Mouse (Mus musculus) limb, embryonic 12.5 days (tissue): ENCODE results near the gene Defb28. TPM values are rescaled to one million over a fixed set of nuclear protein-coding genes. Genes with fewer than 3 reads are reported as not detected.

ENCODE experiments used
- ATAC-seq: fragments of 200-750 bp; cut with Nextera tagmentation; 2 replicates; pipeline ENCODE4 v1.8.0; 2017; ENCODE audit warnings: low read depth, moderate TSS enrichment; ENCODE audit not compliant: insufficient number of reproducible peaks, insufficient read depth, low FRiP score, low TSS enrichment
- H3K27ac ChIP-seq: fragments of 300-500 bp; sonication (generic); 2 replicates; pipeline ENCODE4 v1.5.1; 2016; ENCODE audit warnings: mild to moderate bottlenecking, moderate library complexity
- H3K27me3 ChIP-seq: fragments of 300-500 bp; sonication (generic); 2 replicates; pipeline ENCODE4 v1.6.1; 2016; ENCODE audit warnings: mild to moderate bottlenecking, moderate library complexity
- H3K36me3 ChIP-seq: fragments of 300-500 bp; sonication (generic); 2 replicates; pipeline ENCODE4 v1.6.1; 2016; ENCODE audit warnings: mild to moderate bottlenecking, moderate library complexity
- H3K4me1 ChIP-seq: fragments of 300-500 bp; sonication (generic); replicated peaks from 2 replicates; pipeline ENCODE4 v1.6.1; 2016
- H3K4me2 ChIP-seq: fragments of 300-500 bp; sonication (generic); 2 replicates; pipeline ENCODE4 v1.6.1; 2016; ENCODE audit warnings: mild to moderate bottlenecking, moderate library complexity
- H3K4me3 ChIP-seq: fragments of 300-500 bp; sonication (generic); replicated peaks from 2 replicates; pipeline ENCODE4 v1.5.1; 2016; ENCODE audit warnings: mild to moderate bottlenecking
- H3K9ac ChIP-seq: fragments of 300-500 bp; sonication (generic); replicated peaks from 2 replicates; pipeline ENCODE4 v1.6.1; 2016; ENCODE audit warnings: mild to moderate bottlenecking, moderate library complexity
- H3K9me3 ChIP-seq: fragments of 300-500 bp; sonication (generic); 2 replicates; pipeline ENCODE4 v1.6.1; 2016; ENCODE audit warnings: mild to moderate bottlenecking, moderate library complexity
- WGBS: fragments of 180-500 bp; shearing (Covaris S2); methylation state at CpG from one replicate; pipeline ENCODE4 v1.1.7; 2016; 5-methylcytosine and 5-hydroxymethylcytosine counted together
- polyA plus RNA-seq: library from polyadenylated mRNA; unstranded; fragments of >200 nt; fragmentation: Nextera tagmentation; extraction: Ambion mirVana; gene quantifications from 2 replicates; pipeline ENCODE4 v1.2.1, GENCODE M21; 2016

The Defb28 gene
- polyA plus RNA-seq, 1 experiment from 2014 or later: not detected

- H3K9me3 ChIP-seq: no peaks in the 10 kb centered on the region
- H3K27ac ChIP-seq: no peak within 1 kb of the TSS
- H3K4me3 ChIP-seq: no peak within 1 kb of the TSS
- H3K4me2 ChIP-seq: no peak within 1 kb of the TSS
- H3K27me3 ChIP-seq: 0 out of 2 replicates have a peak, but pooled peaks cover 4% of the 10 kb centered on the region
- H3K9ac ChIP-seq: no peak within 1 kb of the TSS
- no peaks in the 10 kb centered on the region for H3K4me1 ChIP-seq
- H3K36me3 ChIP-seq: no peaks in the 10 kb centered on the region
- no peak for ATAC-seq
- WGBS: 83% methylated on average over 5 of the region's 5 CpGs
Measured at GRCm38 (mm10) chr2:152569038-152569437, 51.0 kb downstream of the Defb28 start, which contains the start of gene Gm17416. TSS of gene Gm17416 (plus strand) at chr2:152569338.

- Histone ChIP-seq H3K4me1 (no peaks in the 10 kb centered on the region), H3K4me3 (no peak overlapping the region), H3K9me3 (no peaks in the 10 kb centered on the region), H3K27me3 (0 out of 2 replicates have a peak, but pooled peaks cover 4% of the 10 kb centered on the region), H3K27ac (no peak overlapping the region), H3K36me3 (no peaks in the 10 kb centered on the region), H3K4me2 (no peak overlapping the region), H3K9ac (no peak overlapping the region)
- 83% methylated on average over 4 of the region's 4 CpGs for WGBS
- ATAC-seq: no peak
Measured at GRCm38 (mm10) chr2:152569881-152570280, 51.8 kb downstream of the Defb28 start.

GRCm38 (mm10) chr2:152570313-152570712, 52.3 kb downstream of the Defb28 start:
- 91% methylated on average over 6 of the region's 6 CpGs for WGBS
- Histone ChIP-seq H3K4me2 (no peak overlapping the region), H3K4me1 (no peaks in the 10 kb centered on the region), H3K27me3 (0 out of 2 replicates have a peak, but pooled peaks cover 4% of the 10 kb centered on the region), H3K4me3 (no peak overlapping the region), H3K9ac (no peak overlapping the region), H3K27ac (no peak overlapping the region), H3K9me3 (no peaks in the 10 kb centered on the region), H3K36me3 (no peaks in the 10 kb centered on the region)
- no peak for ATAC-seq

Other genes with a start within 250 kb of the Defb28 start
- gene Tbc1d20, start 224.4 kb upstream of the Defb28 start, polyA plus RNA-seq: 42.5 and 46.1 TPM in 2 replicates
- 72.9 and 79.2 TPM in 2 replicates for gene Rbck1, start 185.6 kb upstream of the Defb28 start, polyA plus RNA-seq
- 3.0 and 3.6 TPM in 2 replicates for gene Trib3, start 174.2 kb upstream of the Defb28 start, polyA plus RNA-seq
- gene Nrsn2, start 141.6 kb upstream of the Defb28 start, polyA plus RNA-seq: 2.2 and 3.0 TPM in 2 replicates
- gene Sox12, start 120.2 kb upstream of the Defb28 start, polyA plus RNA-seq: 15.6 and 16.8 TPM in 2 replicates
- 74.1 and 76.6 TPM in 2 replicates for gene Zcchc3, start 103.2 kb upstream of the Defb28 start, polyA plus RNA-seq
- gene 6820408C15Rik, start 102.7 kb upstream of the Defb28 start, polyA plus RNA-seq: 0.24 and 0.59 TPM in 2 replicates
- gene Defb23, start 53.6 kb upstream of the Defb28 start, polyA plus RNA-seq: not detected in 2 replicates
- not detected in 2 replicates for gene Defb20, start 41.2 kb upstream of the Defb28 start, polyA plus RNA-seq
- not detected in 2 replicates for gene Defb22, start 28.1 kb upstream of the Defb28 start, polyA plus RNA-seq
- not detected in 2 replicates for gene Defb26, start 6.6 kb upstream of the Defb28 start, polyA plus RNA-seq
- not detected in 2 replicates for gene Defb29, start 21.8 kb downstream of the Defb28 start, polyA plus RNA-seq
- not detected in 2 replicates for gene Gm17416, start 51.1 kb downstream of the Defb28 start, polyA plus RNA-seq
- not detected in 2 replicates for gene Defb21, start 54.5 kb downstream of the Defb28 start, polyA plus RNA-seq
- not detected in 2 replicates for gene Defb19, start 62.1 kb downstream of the Defb28 start, polyA plus RNA-seq
- gene Defb45, start 81.1 kb downstream of the Defb28 start, polyA plus RNA-seq: not detected in 2 replicates
- gene Defb36, start 86.1 kb downstream of the Defb28 start, polyA plus RNA-seq: not detected in 2 replicates
- not detected in 2 replicates for gene Defb25, start 104.8 kb downstream of the Defb28 start, polyA plus RNA-seq
- 0.87 and 1.1 TPM in 2 replicates for gene Rem1, start 108.7 kb downstream of the Defb28 start, polyA plus RNA-seq
- 129 and 135 TPM in 2 replicates for gene H13, start 151.2 kb downstream of the Defb28 start, polyA plus RNA-seq
- gene Mcts2, start 168.8 kb downstream of the Defb28 start, polyA plus RNA-seq: 36.3 and 39.2 TPM in 2 replicates
- 299 and 330 TPM in 2 replicates for gene Id1, start 218.0 kb downstream of the Defb28 start, polyA plus RNA-seq
- gene Cox4i2, start 235.9 kb downstream of the Defb28 start, polyA plus RNA-seq: 29.9 and 30.6 TPM in 2 replicates